Mouse (Mus musculus) gastrocnemius, postnatal 10 days (tissue): ENCODE measurements around the gene Fbxo11. TPM values are rescaled to one million over a fixed set of nuclear protein-coding genes. Genes with fewer than 3 reads are reported as not detected.
A peak's percentile ranks its signal among the peaks of the same experiment; 100 is the strongest.
"Not testable (repeated sequence)": the region's sequence is repeated elsewhere in the genome, so short reads cannot be mapped to it uniquely, and the experiment has no call there.

Source experiments
- DNase-seq: peaks from one replicate; pipeline ENCODE4 v3.0.0; 2021; ENCODE audit warnings: mixed read lengths
- total RNA-seq, 2 experiments: library from RNA; stranded (reverse); gene quantifications; 2 replicates each; pipeline ENCODE4 v1.2.3; 2021

The Fbxo11 gene
- total RNA-seq, 2 experiments from 2014 or later = 37.7 to 50.5 TPM

DNA sequence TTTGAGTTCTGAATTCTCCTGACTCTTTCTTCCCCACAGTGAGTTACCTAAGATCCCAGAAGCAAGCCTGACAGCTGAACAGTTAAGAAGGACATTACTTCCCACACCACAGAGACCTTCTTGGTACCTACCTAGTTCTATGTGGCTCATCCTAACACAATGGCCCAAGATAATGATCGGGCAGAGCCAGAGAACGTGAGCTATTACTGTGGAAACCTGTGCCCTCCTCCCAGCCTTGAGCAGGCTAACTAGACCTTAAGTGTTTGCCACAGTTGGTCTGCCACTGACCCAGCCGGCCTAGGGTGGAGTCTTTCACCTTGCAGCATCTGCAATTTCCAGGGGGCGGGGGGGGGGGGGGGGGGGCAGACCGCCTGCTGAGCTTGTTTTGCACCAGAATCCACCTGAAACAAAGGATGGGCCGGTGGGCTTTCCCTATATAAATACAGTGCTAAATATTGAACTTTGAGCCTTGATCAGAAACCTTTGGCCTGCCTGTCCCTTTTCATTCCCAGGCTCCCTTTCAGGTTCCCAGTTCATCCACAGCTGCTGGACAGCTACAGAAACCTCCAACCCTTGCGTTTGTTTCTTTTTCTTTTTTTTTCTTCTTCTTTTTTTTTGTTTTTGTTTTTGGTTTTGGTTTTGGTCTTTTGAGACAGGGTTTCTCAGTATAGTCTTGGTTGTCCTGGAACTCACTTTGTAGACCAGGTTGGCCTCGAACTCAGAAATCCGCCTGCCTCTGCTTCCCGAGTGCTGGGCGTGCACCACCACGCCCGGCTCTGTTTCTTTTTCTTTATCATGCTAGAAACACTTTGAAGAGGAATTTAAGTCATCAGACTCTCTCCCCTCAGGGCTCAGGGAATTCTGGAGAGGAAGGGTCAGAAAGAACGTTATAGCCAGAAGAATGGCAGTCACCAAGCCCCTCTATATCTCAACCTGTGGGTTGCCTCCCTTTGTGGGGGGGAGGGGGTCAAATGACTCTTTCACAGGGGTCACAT is 101.7 kb downstream of the Fbxo11 start:
- DNase-seq = no peak

DNA sequence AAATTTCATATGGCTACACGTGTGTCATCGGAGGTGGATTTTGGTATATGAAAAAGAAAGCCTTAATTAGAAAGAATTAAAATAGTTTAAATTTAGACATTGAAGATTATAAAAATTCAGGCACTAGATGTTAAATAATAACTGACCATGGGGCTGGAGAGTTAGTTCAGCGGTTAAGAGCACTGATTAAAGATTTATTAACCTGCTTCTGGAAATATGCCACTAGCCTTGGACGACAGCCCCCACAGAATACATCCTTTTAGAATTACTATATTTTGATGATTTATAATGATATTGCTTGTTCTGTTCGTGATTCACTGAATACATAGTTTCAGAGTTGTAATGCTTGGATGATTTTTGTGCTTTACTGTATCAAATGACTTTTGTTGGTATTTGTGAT is 105.2 kb downstream of the Fbxo11 start:
- not testable (repeated sequence) for DNase-seq

DNA sequence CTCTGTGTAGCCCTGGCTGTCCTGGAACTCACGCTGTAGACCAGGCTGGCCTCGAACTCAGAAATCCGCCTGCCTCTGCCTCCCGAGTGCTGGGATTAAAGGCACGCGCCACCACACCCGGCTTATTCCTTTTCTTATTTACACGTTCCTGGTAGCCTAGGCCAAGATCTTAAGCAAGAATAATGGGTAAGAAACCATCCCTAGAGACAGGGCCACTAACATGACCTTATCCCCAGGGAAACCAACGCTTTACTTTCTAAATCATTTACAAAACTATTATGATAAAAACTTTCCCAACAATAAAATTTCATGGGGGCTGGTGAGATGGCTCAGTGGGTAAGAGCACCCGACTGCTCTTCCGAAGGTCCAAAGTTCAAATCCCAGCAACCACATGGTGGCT is 105.7 kb downstream of the Fbxo11 start:
- DNase-seq = not testable (repeated sequence)

DNA sequence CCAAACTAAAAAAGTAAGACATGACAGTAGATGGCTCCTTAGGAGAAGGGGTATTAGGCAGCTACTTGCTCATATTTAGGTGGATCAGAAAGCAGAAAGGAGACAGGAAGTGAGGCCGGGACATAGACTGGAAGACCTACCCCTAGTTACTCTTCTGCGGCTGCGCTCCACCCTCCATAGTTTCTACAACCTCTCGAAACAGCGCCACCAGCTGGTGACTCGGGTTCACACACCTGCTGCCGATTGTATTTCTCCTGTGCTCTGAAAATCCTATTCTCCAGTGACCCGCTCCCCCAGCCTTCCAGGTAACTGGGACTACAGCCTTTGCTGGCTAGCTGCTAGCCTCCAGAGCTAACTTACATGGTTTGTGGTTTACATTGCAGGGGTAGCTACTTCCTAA is 106.8 kb downstream of the Fbxo11 start:
- DNase-seq = peak; percentile 9

DNA sequence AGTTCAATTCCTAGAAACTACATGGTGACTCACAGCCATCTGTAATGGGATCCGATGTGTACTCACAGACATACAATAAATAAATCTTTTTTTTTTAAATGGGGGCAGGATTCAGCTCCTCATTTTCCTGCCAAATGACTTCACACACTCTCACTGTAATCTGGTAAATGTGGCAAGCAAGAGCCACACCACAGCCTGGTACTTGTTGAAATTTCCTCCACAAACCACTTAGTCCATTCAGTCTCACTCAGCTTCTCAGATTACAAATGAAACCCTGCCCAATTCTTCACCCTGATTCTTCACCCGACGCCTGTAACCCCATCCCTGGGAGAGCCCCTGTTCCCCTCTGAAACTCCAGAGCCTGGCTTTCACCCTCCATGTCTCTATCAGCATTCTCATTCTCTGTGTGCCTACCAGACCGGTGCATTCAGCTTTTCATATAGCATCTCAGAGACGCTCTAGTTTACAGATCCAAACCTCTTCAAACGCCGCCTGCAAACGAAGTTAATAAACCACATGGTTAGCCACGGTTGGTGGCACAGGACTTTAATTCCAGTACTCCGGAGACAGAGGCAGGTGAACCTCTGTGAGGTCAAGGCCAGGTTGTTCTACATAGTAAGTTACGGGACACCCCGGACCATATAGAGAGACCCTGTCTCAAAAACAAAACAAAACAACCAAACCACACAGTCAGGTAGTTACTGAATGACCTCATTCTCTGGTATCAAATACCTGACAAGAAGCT is 107.8 kb downstream of the Fbxo11 start:
- no peak for DNase-seq

DNA sequence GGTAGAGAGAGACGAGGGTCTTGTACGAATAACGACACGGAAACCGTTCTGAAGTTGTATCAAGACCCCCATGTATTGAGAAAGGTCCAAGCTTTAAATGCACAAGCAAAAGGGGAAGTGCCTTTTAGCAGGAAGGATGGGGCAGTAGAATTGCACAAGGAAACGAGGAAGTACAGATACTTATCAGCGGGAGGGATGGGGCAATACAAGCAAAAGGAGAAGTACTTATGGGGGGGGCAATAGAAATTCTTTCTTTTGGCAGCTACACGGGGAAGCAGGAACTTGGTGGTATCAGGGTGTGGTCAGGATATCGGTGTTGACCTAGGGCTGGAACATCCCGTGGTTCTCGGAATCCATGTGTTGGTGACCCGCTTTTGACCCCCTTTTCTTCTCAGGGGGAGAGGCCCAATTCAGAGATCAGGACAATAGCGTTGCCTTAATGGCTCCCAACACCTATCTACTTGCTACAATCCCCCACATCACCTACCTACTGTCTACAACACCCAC is 110.4 kb downstream of the Fbxo11 start:
- not testable (repeated sequence) for DNase-seq

DNA sequence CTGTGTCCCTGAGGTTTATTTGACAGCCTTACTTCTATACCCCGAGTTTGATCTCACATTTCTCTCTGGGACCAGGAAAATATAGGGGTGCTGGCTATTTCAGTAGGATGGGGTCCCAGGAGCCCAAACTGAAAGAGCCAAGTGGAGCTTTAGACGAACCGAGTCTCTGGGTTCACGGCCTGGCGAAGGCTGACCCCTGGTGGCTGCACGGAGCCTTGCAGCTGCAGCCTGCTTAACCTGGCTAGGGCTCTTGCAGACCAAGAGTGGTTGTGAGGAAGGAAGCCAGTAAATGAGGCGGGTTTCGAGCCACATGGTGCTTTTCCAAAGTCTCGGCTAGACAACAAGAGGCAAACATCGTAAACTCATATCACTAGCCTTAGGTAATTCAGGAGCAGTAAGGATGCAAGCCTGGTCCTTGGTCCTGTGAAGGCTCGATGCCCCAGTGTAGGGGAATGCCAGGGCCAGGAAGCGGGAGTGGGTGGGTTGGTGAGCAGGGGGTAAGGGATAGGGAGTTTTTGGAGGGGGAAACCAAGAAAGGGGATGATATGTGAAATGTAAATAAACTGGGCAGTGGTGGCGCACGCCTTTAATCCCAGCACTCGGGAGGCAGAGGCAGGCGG is 116.0 kb downstream of the Fbxo11 start:
- DNase-seq = peak; percentile 81

Other genes starting within 250 kb of the Fbxo11 start
- not detected for gene Rpl36-ps4, start 144.3 kb downstream of the Fbxo11 start, total RNA-seq
- 1 to 10 TPM; 7.6 to 8.4 TPM for gene Msh6, start 90.2 kb downstream of the Fbxo11 start, total RNA-seq